Mouse (Mus musculus) midbrain, embryonic 16.5 days (tissue): Measurements from ENCODE around the gene Ank. TPM values are rescaled to one million over a fixed set of nuclear protein-coding genes. Genes with fewer than 3 reads are reported as not detected.

ENCODE experiments used
- ATAC-seq: fragments of 200-750 bp; cut with Nextera tagmentation; 2 replicates; pipeline ENCODE4 v1.8.0; 2017; ENCODE audit warnings: moderate TSS enrichment
- H3K27ac ChIP-seq: fragments of 300-500 bp; sonication (generic); 2 replicates; pipeline ENCODE4 v1.5.1; 2014; ENCODE audit warnings: mild to moderate bottlenecking, low read length, mixed read lengths
- H3K27me3 ChIP-seq: fragments of 300-500 bp; sonication (generic); 2 replicates; pipeline ENCODE4 v1.6.1; 2014; ENCODE audit warnings: low read depth, low read length, mixed read lengths; ENCODE audit not compliant: control insufficient read depth, insufficient read depth
- H3K36me3 ChIP-seq: fragments of 300-500 bp; sonication (generic); 2 replicates; pipeline ENCODE4 v1.6.1; 2014; ENCODE audit warnings: mild to moderate bottlenecking, low read length, moderate library complexity, mixed read lengths; ENCODE audit not compliant: control insufficient read depth, insufficient read depth
- H3K4me1 ChIP-seq: fragments of 300-500 bp; sonication (generic); 2 replicates; pipeline ENCODE4 v1.6.1; 2014; ENCODE audit warnings: mild to moderate bottlenecking, low read length, mixed read lengths; ENCODE audit not compliant: control insufficient read depth, insufficient read depth
- H3K4me2 ChIP-seq: fragments of 300-500 bp; sonication (generic); 2 replicates; pipeline ENCODE4 v1.6.1; 2014; ENCODE audit warnings: mild to moderate bottlenecking, low read length, mixed read lengths
- H3K4me3 ChIP-seq: fragments of 300-500 bp; sonication (generic); 2 replicates; pipeline ENCODE4 v1.5.1; 2014; ENCODE audit warnings: low read depth, mild to moderate bottlenecking, low read length, moderate library complexity, mixed read lengths
- H3K9ac ChIP-seq: fragments of 300-500 bp; sonication (generic); 2 replicates; pipeline ENCODE4 v1.6.1; 2014; ENCODE audit warnings: low read depth, low read length, mixed read lengths
- H3K9me3 ChIP-seq: fragments of 300-500 bp; sonication (generic); replicated peaks from 2 replicates; pipeline ENCODE4 v1.6.1; 2014; ENCODE audit warnings: mild to moderate bottlenecking, low read length, mixed read lengths; ENCODE audit not compliant: control insufficient read depth, poor library complexity, severe bottlenecking
- WGBS: fragments of 180-500 bp; shearing (Covaris S2); extraction: QIAGEN DNeasy Blood & Tissue Kit; methylation state at CpG from one replicate; pipeline ENCODE4 v1.1.7; 2014; 5-methylcytosine and 5-hydroxymethylcytosine counted together
- polyA plus RNA-seq: library from polyadenylated mRNA; unstranded; fragments of >200 nt; fragmentation: Nextera tagmentation; extraction: Ambion mirVana; gene quantifications from 2 replicates; pipeline ENCODE4 v1.2.1, GENCODE M21; 2015

The Ank gene
- polyA plus RNA-seq, 1 experiment from 2014 or later: 15.7 TPM

DNA sequence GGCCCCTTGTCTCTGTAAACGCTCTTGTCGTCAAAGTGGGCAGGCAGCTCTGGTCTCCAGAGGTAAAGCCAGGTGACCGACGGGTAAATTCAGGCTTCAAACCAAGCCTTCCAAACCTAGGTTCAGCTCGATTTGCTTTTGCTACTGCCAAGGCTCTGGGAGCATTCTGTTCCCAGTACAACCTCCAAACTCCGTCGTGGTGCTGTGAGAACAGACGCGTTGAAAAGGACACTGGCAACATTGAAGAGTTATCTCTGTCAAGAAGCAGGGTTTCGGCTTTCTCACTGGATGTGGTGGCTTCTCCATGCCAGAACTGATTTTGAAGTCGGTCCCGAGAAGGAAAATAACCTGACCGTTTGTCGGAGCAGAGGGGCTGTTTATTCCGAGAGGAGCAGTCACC is 9.5 kb downstream of the Ank start:
- 0 out of 2 replicates have a peak, but pooled peaks cover 4% of the 10 kb centered on the region for H3K4me1 ChIP-seq
- no peaks in the 10 kb centered on the region for H3K36me3 ChIP-seq
- no peak overlapping the region for H3K4me3 ChIP-seq
- H3K4me2 ChIP-seq: no peak overlapping the region
- no peak overlapping the region for H3K9ac ChIP-seq
- WGBS: 80% methylated on average over 15 of the region's 15 CpGs
- H3K27me3 ChIP-seq: no peaks in the 10 kb centered on the region
- ATAC-seq: no peak
- H3K27ac ChIP-seq: no peak overlapping the region
- no peaks in the 10 kb centered on the region for H3K9me3 ChIP-seq

DNA sequence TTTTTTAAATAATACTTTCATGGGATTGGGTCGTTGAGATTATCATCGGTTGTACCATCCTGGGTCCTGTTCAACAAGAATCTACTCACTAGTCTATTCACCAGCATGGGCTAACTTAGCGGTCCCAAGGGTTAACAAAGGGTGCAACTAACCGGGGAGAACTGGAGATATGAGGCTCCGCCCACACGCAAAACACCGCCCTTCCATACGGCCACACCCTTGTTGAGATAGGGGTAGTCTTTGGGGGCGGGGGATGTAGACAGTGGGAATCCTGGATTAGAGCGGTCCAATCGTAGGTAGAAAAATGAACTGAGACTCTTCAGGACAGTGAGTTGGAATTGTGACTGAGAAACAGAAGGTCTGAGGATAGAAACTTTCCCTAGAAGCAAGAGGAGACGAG is 10.2 kb downstream of the Ank start:
- no peak for ATAC-seq
- Histone ChIP-seq H3K27ac (no peak overlapping the region), H3K4me3 (no peak overlapping the region), H3K9ac (no peak overlapping the region), H3K4me2 (no peak overlapping the region), H3K36me3 (no peaks in the 10 kb centered on the region), H3K9me3 (no peaks in the 10 kb centered on the region), H3K4me1 (0 out of 2 replicates have a peak, but pooled peaks cover 4% of the 10 kb centered on the region), H3K27me3 (no peaks in the 10 kb centered on the region)
- WGBS: 89% methylated on average over 12 of the region's 12 CpGs

DNA sequence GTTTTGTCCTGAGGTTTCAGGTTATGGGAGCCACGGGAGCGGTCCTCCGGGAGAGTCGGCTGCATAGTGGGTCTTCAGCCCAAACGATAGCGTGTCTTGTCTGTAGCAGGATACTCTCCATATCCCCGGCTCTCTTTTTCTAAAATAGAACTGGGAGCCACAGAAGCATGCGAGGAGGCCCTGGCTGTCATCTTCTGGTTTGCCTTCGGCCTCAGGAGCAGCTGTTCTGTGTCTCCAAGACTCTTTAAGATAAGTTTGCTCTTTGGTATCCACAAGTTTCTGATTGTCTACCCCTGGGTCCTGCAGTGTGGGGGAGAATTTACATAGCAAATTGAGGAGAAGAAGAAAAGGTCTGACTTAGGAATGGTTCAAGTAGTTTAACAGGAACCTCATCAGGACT is 10.7 kb downstream of the Ank start:
- no peak overlapping the region for H3K9ac ChIP-seq
- 96% methylated on average over 9 of the region's 9 CpGs for WGBS
- H3K4me1 ChIP-seq: 0 out of 2 replicates have a peak, but pooled peaks cover 4% of the 10 kb centered on the region
- H3K4me2 ChIP-seq: no peak overlapping the region
- H3K36me3 ChIP-seq: no peaks in the 10 kb centered on the region
- H3K27ac ChIP-seq: no peak overlapping the region
- H3K9me3 ChIP-seq: no peaks in the 10 kb centered on the region
- ATAC-seq: no peak
- no peak overlapping the region for H3K4me3 ChIP-seq
- H3K27me3 ChIP-seq: no peaks in the 10 kb centered on the region

DNA sequence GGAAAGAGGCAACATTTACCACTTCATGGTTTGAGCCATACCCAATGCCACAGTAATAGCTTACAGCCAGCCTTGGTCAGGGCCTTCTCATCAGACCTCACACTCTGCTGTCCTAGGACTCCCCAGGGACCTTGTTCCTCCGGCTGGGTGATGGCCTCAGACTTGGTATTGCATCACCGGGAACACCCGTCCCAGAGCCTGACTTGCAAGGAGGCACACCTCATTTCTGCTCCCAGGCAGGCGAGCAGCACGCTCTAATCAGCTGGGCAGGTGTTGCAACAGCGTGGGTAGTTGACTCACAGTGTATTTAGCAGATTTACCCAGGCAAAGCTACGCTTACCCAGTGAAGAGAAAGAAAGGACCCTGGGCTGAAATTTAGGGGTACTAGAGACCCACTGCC is 11.2 kb downstream of the Ank start:
- Histone ChIP-seq H3K9ac (no peak overlapping the region), H3K4me3 (no peak overlapping the region), H3K4me1 (0 out of 2 replicates have a peak, but pooled peaks cover 3% of the 10 kb centered on the region), H3K4me2 (no peak overlapping the region), H3K27me3 (no peaks in the 10 kb centered on the region), H3K27ac (no peak overlapping the region), H3K9me3 (no peaks in the 10 kb centered on the region), H3K36me3 (no peaks in the 10 kb centered on the region)
- 92% methylated on average over 7 of the region's 7 CpGs for WGBS
- no peak for ATAC-seq

DNA sequence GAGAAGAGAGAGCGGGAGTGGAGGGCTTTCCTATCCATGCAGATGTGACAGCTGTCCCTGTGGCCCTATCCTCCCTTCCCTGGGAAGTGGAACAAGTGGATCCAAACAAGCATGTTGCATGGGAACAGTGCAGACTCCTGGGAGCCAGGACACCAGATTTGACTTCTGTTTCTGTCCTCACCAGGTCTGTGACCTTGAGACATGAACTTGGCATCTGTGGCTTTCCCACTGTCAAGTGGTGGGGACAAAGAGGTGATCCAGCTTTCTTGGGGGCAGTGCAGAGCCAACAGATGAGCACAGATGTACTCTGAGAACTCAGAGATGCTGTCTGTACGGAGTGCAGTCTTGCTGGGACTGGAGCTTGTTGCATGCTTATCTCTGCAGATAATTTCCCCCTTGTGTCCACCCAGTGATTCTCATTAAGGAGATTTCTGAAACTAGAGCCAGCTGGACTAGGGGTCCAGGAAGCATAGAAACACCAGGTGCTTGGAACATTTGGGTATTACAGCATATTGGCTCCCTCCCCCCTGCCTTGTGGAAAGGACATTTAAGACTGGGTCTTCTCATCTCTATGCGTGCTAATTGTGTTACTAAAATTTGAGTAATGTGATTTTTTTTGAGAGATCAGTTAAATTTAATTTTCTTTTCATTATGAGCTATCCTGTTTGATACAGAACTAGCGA is 14.0 kb downstream of the Ank start:
- no peak for ATAC-seq
- WGBS: 84% methylated on average over 4 of the region's 4 CpGs
- no peaks in the 10 kb centered on the region for H3K36me3 ChIP-seq
- no peaks in the 10 kb centered on the region for H3K9me3 ChIP-seq
- no peak overlapping the region for H3K4me2 ChIP-seq
- no peak overlapping the region for H3K27ac ChIP-seq
- peaks cover 4% of the 10 kb centered on the region; the same call in 1 of the 2 replicates for H3K4me1 ChIP-seq
- H3K9ac ChIP-seq: no peak overlapping the region
- H3K4me3 ChIP-seq: no peak overlapping the region
- no peaks in the 10 kb centered on the region for H3K27me3 ChIP-seq

DNA sequence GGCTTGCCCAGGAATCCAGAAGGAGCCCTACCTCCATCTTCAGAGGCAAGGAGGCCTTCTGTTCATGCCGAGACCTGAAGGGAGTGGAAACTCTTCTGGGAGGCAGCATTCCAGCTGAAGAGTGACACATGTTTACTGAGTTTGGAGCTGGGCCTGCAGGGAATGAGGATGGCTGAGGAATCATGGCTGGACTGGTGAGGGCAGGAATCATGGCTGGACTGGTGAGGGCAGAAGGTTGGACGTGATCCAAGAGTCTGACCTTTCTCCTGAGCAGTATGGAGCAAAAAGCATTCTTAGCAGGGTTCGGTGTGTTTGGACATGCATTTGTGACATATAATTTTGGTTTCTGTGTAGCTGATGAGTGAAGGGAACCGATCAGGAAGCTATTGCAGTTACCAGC is 15.5 kb downstream of the Ank start:
- H3K27me3 ChIP-seq: no peaks in the 10 kb centered on the region
- no peaks in the 10 kb centered on the region for H3K9me3 ChIP-seq
- H3K4me3 ChIP-seq: no peak overlapping the region
- no peak for ATAC-seq
- no peaks in the 10 kb centered on the region for H3K36me3 ChIP-seq
- H3K9ac ChIP-seq: no peak overlapping the region
- 84% methylated on average over 4 of the region's 4 CpGs for WGBS
- no peak overlapping the region for H3K27ac ChIP-seq
- H3K4me2 ChIP-seq: no peak overlapping the region
- peaks cover 17% of the 10 kb centered on the region; the same call in 1 of the 2 replicates for H3K4me1 ChIP-seq

DNA sequence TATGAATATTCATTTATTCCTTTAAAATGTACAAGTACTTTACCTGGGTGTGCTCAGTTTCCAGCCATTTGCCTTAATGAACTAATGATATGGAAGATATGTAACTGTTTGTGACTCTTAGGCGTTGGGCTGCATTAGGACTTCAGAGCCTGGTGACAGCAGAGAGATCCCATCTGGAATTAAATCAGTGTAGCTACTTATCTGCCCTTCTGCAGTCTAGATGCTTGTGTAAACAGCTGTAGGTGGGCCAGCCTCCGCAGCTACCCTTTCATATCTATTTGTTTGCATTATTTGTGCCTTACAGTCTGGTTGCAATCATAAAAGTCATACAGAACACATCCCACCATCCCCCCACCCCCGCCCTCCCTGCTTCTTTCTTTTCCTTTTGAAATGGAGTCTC is 16.7 kb downstream of the Ank start:
- no peaks in the 10 kb centered on the region for H3K36me3 ChIP-seq
- peak; percentile 3; the same call in 1 of the 2 replicates for ATAC-seq
- H3K4me2 ChIP-seq: no peak overlapping the region
- no peak overlapping the region for H3K4me3 ChIP-seq
- H3K27ac ChIP-seq: no peak overlapping the region
- peaks cover 23% of the 10 kb centered on the region for H3K4me1 ChIP-seq
- H3K9ac ChIP-seq: no peak overlapping the region
- H3K9me3 ChIP-seq: no peaks in the 10 kb centered on the region
- no peaks in the 10 kb centered on the region for H3K27me3 ChIP-seq
- WGBS: 55% methylated on average over 3 of the region's 3 CpGs

DNA sequence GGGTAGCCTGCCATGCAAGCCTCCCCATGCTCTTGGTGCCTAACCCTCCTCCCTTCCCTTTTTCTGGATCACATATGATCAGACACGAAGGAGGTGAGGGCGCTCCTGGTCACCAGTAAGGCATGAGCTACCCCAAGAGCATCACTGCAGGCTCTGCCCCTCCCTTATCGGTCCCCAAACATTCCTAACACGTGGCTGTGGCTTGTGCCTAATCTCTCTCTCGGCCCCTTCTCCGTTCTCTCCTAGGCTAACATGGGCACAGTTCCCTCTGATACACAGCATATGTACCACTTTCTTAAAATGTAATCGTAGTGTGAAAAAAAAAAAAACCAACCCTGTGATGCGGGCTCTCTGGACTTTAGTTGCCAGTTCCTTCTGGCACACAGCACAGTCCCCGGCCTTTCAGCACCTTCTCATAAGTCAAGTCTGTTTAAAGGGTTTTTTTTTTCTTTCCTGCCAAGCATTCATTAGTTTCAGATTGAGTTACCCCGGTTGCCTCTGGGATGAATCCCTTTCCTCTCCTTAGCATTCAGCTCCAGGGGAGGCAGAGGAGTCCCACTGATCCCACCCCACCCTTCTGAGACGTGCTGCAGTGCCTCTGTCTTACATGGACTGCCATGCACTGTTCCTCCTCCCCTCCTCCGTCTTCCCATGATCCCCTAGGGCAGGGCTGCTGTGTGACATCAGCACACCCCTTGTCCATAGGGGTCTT is 19.2 kb downstream of the Ank start:
- Histone ChIP-seq H3K4me2 (no peak overlapping the region), H3K4me3 (no peak overlapping the region), H3K4me1 (peaks cover 25% of the 10 kb centered on the region), H3K36me3 (no peaks in the 10 kb centered on the region), H3K9ac (no peak overlapping the region), H3K27ac (no peak overlapping the region), H3K27me3 (no peaks in the 10 kb centered on the region), H3K9me3 (no peaks in the 10 kb centered on the region)
- WGBS: 33% methylated on average over 12 of the region's 12 CpGs
- ATAC-seq: no peak

DNA sequence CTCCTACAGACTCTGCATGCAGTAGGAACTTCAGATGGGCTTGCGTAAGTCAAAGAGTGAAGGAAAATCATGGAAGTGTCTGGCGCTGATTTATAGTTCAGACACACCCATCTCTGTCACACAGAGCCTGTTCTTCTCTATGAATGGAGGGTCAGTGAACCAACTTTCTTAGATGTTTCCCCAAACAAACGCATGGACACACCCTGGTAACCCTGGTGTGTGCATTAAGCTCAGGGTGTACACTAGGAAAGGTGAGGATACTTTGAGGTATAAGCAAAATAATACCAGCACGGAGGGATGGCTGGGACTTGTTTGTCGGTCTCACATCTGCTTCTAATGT is 19.8 kb downstream of the Ank start:
- no peak overlapping the region for H3K4me3 ChIP-seq
- H3K9ac ChIP-seq: no peak overlapping the region; the same call in 1 of the 2 replicates
- no peak overlapping the region for H3K4me2 ChIP-seq
- H3K9me3 ChIP-seq: no peaks in the 10 kb centered on the region
- no peaks in the 10 kb centered on the region for H3K36me3 ChIP-seq
- no peak; the same call in 1 of the 2 replicates for ATAC-seq
- 78% methylated on average over 5 of the region's 5 CpGs for WGBS
- peaks cover 25% of the 10 kb centered on the region for H3K4me1 ChIP-seq
- no peak overlapping the region for H3K27ac ChIP-seq
- no peaks in the 10 kb centered on the region for H3K27me3 ChIP-seq
